Mouse (Mus musculus) liver, postnatal 0 days (tissue): ENCODE results near the gene Esr1. TPM values are rescaled to one million over a fixed set of nuclear protein-coding genes. Genes with fewer than 3 reads are reported as not detected.

Experiments used
- ATAC-seq: fragments of 200-750 bp; cut with Nextera tagmentation; 2 replicates; pipeline ENCODE4 v1.8.0; 2017; ENCODE audit warnings: mild to moderate bottlenecking, moderate library complexity
- DNase-seq: peaks from one replicate; pipeline ENCODE4 v3.0.0-alpha.2; 2016
- H3K27ac ChIP-seq: fragments of 300-500 bp; sonication (generic); 2 replicates; pipeline ENCODE4 v1.5.1; 2014; ENCODE audit warnings: antibody characterized with exemption, moderate library complexity, mild to moderate bottlenecking, low read depth
- H3K27me3 ChIP-seq: fragments of 300-500 bp; sonication (generic); 2 replicates; pipeline ENCODE4 v1.6.1; 2014; ENCODE audit warnings: low read length, control low read depth, mixed read lengths; ENCODE audit not compliant: insufficient read depth
- H3K36me3 ChIP-seq: fragments of 300-500 bp; sonication (generic); replicated peaks from 2 replicates; pipeline ENCODE4 v1.6.1; 2014; ENCODE audit warnings: mild to moderate bottlenecking, control low read depth, low read length, moderate library complexity, mixed read lengths; ENCODE audit not compliant: insufficient read depth
- H3K4me1 ChIP-seq: fragments of 300-500 bp; sonication (generic); 2 replicates; pipeline ENCODE4 v1.6.1; 2014; ENCODE audit warnings: antibody characterized with exemption, mild to moderate bottlenecking, control low read depth; ENCODE audit not compliant: insufficient read depth
- H3K4me2 ChIP-seq: fragments of 300-500 bp; sonication (generic); 2 replicates; pipeline ENCODE4 v1.6.1; 2014; ENCODE audit warnings: low read depth, mild to moderate bottlenecking, low read length, moderate library complexity, mixed read lengths
- H3K4me3 ChIP-seq: fragments of 300-500 bp; sonication (generic); 2 replicates; pipeline ENCODE4 v1.5.1; 2014; ENCODE audit warnings: low read depth, low read length
- H3K9ac ChIP-seq: fragments of 300-500 bp; sonication (generic); replicated peaks from 2 replicates; pipeline ENCODE4 v1.6.1; 2014; ENCODE audit warnings: mild to moderate bottlenecking, moderate library complexity
- H3K9me3 ChIP-seq: fragments of 300-500 bp; sonication (generic); 2 replicates; pipeline ENCODE4 v1.6.1; 2016; ENCODE audit warnings: mild to moderate bottlenecking, control low read depth, low read length, mixed read lengths
- CTCF ChIP-seq: sonication (generic); IDR thresholded peaks from 2 replicates; pipeline ENCODE4 v1.5.1; 2016; ENCODE audit warnings: antibody characterized with exemption, low read depth
- EP300 ChIP-seq: IDR thresholded peaks from 2 replicates; pipeline ENCODE4 v1.6.1; 2016; ENCODE audit warnings: antibody characterized with exemption, low read depth, mild to moderate bottlenecking
- WGBS: fragments of 180-500 bp; shearing (Covaris S2); extraction: QIAGEN DNeasy Blood & Tissue Kit; methylation state at CpG from one replicate; pipeline ENCODE4 v1.1.7; 2014; ENCODE audit not compliant: insufficient replicate concordance; 5-methylcytosine and 5-hydroxymethylcytosine counted together
- polyA plus RNA-seq: library from polyadenylated mRNA; unstranded; fragments of >200 nt; fragmentation: Nextera tagmentation; extraction: Ambion mirVana; gene quantifications from 2 replicates; pipeline ENCODE4 v1.2.1, GENCODE M21; 2015

Gene Esr1
- polyA plus RNA-seq, 1 experiment from 2014 or later, result 1.0 TPM

DNA sequence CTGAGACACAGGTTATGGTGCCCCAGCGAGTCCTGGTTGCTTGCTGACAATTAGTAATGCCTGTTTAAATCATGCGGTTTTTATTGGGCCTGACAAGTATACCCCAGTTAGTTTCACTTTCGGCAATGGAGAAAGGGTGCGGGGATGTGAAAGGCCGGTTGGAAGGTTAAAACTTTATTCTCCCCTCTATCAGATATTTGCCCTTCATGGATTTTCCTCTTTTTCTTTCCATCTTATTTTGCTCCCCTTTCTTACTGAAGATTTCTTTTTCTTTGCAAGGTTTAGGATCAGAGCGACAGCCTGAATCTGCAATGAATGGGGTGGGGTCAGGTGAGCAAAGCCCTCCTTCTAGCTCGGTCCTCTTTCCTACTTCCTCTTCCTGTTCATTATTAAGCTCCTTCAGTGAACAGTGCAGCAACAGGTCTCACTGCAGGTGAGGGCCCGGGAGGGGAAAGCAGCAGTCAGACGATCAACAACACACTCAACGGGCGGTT is 20.9 kb downstream of the Esr1 start:
- 71% methylated on average over 11 of the region's 11 CpGs for WGBS

DNA sequence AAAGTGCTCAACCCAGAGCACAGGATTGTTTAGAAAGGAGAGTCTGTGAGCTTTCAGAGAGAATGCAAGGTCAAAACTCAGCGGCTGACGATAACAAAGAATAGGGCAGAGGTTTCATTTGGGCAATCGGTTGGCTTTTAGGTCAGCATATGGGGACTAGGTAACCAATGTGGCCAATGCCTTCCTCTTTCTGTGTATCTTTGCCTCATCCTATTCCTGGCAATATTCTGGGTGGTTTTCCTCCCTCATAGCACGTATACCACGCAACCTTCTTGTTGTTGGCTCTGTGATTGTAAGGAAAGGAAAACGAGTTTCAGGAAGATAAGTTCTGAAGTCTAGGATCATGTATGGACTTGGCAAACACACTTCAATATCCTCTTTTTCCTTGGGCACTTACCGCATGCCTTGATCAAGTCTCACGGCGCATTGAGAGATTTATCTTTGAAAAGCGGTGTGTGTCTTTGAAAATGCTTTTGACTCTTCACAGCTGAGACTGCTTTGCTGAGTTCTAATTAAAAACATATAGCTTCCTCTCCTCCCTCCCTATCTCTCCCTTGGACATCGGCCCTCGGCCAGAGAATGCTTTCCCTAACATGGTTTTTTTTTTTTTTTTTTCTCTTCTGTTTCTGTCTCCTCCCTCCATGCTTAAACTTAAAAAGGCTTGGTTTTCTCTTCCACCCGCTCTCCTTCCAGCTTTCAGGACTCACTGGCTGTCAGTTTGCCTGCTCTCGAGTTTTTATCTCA is 22.1 kb downstream of the Esr1 start:
- H3K27me3 ChIP-seq, result no peaks in the 10 kb centered on the region
- H3K4me1 ChIP-seq, result no peaks in the 10 kb centered on the region
- H3K4me2 ChIP-seq, result peak overlapping the region; percentile 22; the same call in 1 of the 2 replicates
- no peak for DNase-seq
- TF ChIP-seq EP300, result no peak
- no peak for TF ChIP-seq CTCF
- no peaks in the 10 kb centered on the region for H3K9me3 ChIP-seq
- ATAC-seq, result no peak
- H3K9ac ChIP-seq, result no peak overlapping the region
- H3K27ac ChIP-seq, result peak overlapping the region; percentile 29; the same call in 1 of the 2 replicates
- no peak overlapping the region for H3K4me3 ChIP-seq
- H3K36me3 ChIP-seq, result no peaks in the 10 kb centered on the region
- 68% methylated on average over 14 of the region's 14 CpGs for WGBS

More for the DNA sequence above, 20.9 kb downstream of the Esr1 start:
- Histone ChIP-seq H3K27me3 (no peaks in the 10 kb centered on the region), H3K27ac (no peak overlapping the region), H3K9me3 (no peaks in the 10 kb centered on the region), H3K4me2 (no peak overlapping the region), H3K9ac (no peak overlapping the region; the same call in 1 of the 2 replicates), H3K4me3 (no peak overlapping the region), H3K36me3 (no peaks in the 10 kb centered on the region), H3K4me1 (no peaks in the 10 kb centered on the region)
- ATAC-seq, result no peak
- DNase-seq, result no peak
- TF ChIP-seq CTCF, result no peak
- TF ChIP-seq EP300, result no peak

DNA sequence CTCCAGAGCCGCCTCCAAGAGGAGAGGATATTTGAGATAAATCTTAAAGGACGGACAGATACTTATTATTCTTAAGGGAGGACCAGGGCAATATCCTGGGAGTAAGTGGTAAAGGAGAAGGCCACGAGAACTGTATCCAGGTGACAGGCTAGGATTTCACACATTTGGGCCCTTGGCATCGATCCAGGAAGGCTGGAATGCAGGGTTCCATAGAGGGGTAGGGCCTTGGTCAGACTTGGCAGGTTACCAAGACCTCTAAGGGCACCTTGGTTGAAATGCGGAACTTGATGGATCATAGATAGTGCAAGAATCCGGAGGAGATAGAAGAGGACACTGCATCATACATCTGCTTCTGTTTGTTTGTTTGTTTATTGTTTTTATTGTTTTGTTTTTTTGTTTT is 24.3 kb downstream of the Esr1 start:
- DNase-seq (no peak), ATAC-seq (no peak)
- Histone ChIP-seq H3K27me3 (no peaks in the 10 kb centered on the region), H3K4me2 (no peak overlapping the region), H3K4me1 (no peaks in the 10 kb centered on the region), H3K27ac (no peak overlapping the region), H3K4me3 (no peak overlapping the region), H3K9me3 (no peaks in the 10 kb centered on the region), H3K36me3 (no peaks in the 10 kb centered on the region), H3K9ac (no peak overlapping the region)
- TF ChIP-seq CTCF (no peak), EP300 (no peak)
- WGBS, result 80% methylated on average over 6 of the region's 6 CpGs

DNA sequence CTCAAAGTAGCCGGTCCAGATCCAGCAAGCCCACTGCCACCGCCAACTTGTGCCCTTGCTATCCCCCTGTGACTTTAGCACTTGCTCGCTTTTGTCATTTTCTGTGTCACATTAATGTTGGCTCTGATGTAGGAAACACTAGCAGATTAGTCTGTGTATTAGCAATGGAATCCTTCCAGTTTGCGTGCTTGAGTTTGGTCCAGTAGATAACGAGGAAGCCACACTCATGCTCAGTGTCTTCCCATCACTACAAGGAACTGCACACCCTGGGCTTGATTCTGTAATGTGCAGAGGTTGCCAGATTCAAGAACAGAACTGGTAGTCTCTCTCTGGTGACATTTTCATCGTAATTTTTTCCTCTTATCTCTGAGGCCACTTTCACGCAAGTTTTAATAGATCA is 34.7 kb downstream of the Esr1 start:
- ATAC-seq, result no peak
- 76% methylated on average over 7 of the region's 7 CpGs for WGBS

DNA sequence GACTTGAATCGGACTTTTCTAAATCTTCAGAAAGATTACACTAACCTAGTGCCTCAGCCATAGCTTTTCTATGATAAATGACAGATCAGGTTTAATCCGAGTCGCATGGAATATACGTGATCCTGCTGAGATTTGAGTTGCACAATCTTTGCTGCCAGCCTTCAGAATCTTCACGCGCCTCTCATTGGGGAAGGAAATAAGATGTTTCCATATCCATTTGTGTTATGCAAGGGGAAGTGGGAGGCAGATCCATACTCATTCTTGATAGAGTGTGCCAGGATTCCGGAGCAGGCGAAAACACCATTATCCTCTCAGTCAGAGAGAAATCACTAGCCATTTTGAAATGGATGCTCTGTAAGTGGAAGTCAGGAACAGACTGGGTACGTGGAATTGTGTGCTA is 35.5 kb downstream of the Esr1 start:
- Histone ChIP-seq H3K4me3 (no peak overlapping the region), H3K36me3 (no peaks in the 10 kb centered on the region), H3K9ac (no peak overlapping the region), H3K27ac (no peak overlapping the region), H3K4me2 (no peak overlapping the region), H3K27me3 (no peaks in the 10 kb centered on the region), H3K9me3 (no peaks in the 10 kb centered on the region), H3K4me1 (no peaks in the 10 kb centered on the region)
- TF ChIP-seq EP300 (no peak), CTCF (no peak)
- no peak for DNase-seq
- 81% methylated on average over 9 of the region's 9 CpGs for WGBS
- no peak for ATAC-seq

More for the DNA sequence above, 34.7 kb downstream of the Esr1 start:
- Histone ChIP-seq H3K27me3 (no peaks in the 10 kb centered on the region), H3K4me1 (no peaks in the 10 kb centered on the region), H3K36me3 (no peaks in the 10 kb centered on the region), H3K4me2 (no peak overlapping the region), H3K9ac (no peak overlapping the region), H3K27ac (no peak overlapping the region), H3K9me3 (no peaks in the 10 kb centered on the region), H3K4me3 (no peak overlapping the region)
- TF ChIP-seq CTCF, result no peak
- TF ChIP-seq EP300, result no peak
- DNase-seq, result no peak

DNA sequence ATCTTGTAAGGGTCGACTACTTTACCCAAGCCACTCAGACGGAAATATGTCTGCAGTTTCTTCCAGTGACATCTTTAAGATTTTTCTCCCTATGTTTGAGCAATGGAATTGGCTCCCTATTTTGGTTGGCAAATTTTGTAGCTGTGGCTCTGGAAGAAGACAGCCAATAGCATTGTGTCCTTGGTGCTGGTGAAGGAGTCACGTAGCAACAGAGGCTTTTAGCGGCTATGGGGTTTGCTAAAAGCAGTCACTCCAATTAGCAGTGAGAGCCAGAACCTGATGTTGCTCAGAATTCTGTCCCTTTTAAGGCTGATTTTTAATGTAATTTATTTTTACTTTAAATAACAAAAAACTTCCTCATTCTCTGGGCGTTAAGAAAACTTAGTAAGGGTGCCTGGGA is 54.0 kb downstream of the Esr1 start:
- TF ChIP-seq EP300 (no peak), CTCF (no peak)
- no peak overlapping the region for H3K9ac ChIP-seq
- H3K27me3 ChIP-seq, result no peaks in the 10 kb centered on the region
- H3K36me3 ChIP-seq, result no peaks in the 10 kb centered on the region
- H3K4me3 ChIP-seq, result no peak overlapping the region
- H3K9me3 ChIP-seq, result no peaks in the 10 kb centered on the region
- no peak overlapping the region for H3K27ac ChIP-seq
- WGBS, result 70% methylated on average over 5 of the region's 5 CpGs
- H3K4me2 ChIP-seq, result no peak overlapping the region
- ATAC-seq (no peak), DNase-seq (no peak)
- H3K4me1 ChIP-seq, result no peaks in the 10 kb centered on the region; the same call in 1 of the 2 replicates
